Mouse (Mus musculus) G1E-ER4 (cell line): ENCODE results near the gene Capn7. TPM values are rescaled to one million over a fixed set of nuclear protein-coding genes. Genes with fewer than 3 reads are reported as not detected.

ENCODE experiments used
- GATA1 ChIP-seq: IDR thresholded peaks from one replicate; pipeline ENCODE4 v1.8.0; 2012; ENCODE audit warnings: low read length, inconsistent platforms
- polyA plus RNA-seq: library from polyadenylated mRNA; stranded (reverse); fragments of >175 nt; gene quantifications from 2 replicates; pipeline ENCODE4 v1.2.3, GENCODE M21; 2012

Gene Capn7
- polyA plus RNA-seq, 1 experiment, result 11.4 TPM

DNA sequence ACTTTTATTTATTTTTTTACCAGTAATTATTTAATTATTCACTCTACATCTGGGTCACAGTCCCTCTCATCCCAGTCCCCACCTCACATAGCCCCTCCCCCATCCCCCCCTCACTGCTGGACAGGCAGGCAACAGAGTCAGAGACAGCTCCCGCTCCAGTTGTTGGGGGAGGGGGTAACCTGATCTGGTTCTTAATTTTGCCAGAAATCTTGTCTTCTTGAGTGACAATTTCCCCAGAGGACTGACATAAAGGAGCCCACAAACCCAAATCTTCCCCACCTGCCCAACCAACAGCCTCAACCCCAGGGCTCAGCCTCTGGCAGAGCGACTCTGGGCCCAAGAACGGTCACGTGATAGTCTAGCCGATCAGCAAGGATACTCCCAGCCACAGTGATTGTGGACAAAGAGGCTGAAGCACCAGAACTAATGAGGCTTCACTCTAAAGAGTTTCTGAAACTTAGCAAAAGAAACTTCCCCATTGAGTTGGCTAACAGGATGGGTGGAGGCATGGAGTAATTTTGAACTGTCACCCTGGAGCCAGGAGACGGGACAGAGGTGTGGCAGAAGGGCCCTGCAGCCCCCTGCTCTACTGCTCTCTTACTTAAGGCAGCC lies 77.1 kb downstream of the Capn7 start:
- TF ChIP-seq GATA1, result no peak

DNA sequence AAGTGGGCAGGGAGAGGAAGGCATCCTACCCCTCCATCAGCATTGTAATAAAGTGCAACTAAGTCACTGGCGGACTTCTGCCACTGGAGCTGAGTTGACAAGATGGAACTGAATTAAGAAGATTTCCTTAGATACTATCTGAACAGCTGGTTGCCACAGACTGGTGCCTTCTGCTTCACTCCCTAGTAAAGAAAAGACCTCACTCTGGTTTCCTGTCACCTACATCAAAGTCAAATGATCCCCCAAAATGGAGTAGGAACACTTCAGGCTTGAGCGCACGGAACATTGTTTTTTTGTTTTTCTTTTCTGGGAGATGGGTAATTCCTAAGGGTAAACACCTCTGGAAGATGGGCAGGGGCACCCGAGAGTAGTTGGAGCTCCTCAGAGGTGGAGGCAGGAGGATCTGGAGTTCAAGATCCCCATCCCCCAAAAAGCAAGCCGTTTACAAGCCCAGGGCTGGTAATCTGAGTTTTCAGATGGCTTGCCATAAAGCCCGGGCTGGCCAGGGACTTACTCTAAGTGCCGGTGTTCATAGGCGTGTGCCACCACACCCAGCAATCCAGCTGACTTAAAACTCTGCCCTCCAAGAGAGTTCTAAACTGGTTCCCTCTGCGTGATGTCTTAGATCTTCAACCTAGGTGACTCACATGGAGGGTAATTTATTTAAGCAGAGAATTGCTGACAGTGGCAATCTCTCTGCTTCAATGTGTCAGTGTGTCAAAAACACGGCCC lies 78.0 kb downstream of the Capn7 start:
- no peak for TF ChIP-seq GATA1

DNA sequence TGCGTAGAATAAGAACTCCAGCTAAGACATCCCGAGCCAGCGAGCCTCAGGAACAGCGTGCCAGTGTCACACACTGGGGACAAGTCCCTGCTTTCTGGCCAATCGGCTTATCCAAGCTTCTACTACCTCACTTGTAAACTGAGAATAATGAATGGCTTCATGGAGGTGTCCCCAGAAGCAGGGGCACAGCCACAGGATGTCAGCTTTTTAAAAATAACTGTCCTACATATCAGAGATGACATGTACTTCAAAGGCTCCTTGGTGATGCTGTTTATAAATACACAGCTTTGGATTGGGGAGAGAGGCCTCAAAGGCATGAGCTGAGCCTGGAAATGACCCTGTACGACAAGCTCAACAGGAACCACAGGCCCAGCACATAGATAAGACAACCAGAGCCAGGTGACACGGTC lies 78.5 kb downstream of the Capn7 start:
- TF ChIP-seq GATA1, result no peak

DNA sequence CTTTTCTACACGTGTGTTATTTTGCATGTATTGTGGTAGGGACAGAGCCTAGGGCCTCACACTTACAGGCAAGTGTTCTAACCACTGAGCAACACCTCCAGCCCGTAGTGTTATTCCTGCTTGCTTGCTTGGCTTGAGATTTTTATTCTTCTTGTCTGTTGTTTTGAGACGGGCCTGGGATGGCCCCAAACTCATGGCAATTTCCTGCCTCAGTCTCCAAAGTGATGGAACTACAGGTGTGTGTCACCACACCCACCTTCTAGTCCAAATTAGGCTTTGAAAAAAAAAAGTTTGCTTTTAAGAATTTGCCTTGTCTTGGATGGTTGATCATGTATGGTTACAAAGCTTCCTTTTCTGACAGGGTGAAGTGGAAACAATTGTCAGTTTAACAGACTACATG lies 80.0 kb downstream of the Capn7 start:
- no peak for TF ChIP-seq GATA1

DNA sequence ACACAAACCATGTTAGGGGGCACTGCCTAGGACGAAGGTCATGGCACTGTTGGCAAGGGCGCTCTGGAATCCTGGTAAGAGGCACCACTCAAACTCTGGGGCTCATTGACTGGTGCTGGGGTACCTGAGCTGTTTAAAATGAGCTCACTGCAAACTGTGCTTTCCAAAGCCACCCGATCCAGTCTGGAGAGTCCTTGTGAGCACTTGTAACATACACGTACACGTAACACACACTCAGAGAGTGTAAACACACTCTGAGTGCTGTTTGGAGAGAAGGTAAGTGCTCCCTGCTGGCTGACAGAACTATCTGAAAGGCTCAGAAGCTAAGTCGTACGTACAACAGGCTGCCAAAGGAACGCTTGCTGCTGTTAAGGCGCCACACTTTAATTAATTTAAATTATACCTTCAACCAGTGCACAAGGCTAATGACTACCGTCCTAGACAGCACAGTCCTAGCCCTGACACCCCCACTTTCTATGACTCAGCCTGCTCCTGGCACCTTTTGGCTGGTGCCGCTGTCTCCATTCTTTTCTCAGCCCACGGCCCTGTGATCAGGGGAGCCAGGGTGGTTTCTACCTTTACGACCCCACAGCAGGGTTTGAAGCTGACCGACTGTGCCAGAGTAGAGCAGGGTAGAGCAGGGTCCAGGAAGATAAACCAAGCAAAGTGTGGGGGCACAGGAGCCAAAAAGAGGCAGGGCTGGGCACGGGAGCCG lies 80.6 kb downstream of the Capn7 start:
- TF ChIP-seq GATA1, result no peak

DNA sequence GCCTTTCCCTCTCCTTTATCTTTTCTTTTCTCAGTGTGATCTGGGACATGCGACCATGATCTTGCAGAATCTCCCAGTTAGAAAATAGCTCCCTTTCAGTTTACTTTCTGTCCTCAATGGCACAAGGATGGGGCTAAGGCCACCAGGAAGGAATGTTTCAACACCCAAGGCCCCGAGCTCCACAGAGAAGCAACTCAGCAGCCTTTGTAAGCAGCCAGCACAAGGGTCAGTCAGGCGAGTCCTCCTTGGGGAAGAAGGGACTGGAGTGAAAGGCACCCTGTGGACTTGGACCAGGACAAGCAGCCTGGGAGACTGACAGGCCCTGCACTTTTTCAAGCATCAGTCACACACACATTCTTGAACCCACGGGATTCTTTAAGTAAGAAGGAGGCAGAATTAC lies 82.8 kb downstream of the Capn7 start:
- TF ChIP-seq GATA1, result no peak

DNA sequence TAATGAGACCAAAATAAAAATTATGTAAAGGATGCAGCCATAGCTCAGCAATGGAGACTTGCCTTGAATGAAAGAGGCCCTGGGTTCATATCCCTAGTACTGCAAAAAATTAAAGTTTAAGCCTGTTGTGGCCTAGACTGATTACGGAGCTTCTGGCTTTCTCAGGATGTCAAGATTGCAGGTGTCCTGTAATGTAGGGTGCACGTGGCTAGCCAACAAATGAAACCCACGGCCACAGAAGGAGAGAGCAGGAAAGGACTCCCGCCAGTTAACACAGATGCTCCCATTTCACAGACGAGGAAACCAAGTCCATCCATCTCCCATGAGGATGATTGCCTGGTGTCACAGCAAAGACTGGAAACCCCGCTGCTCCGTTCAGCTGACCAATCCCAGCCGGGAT lies 83.7 kb downstream of the Capn7 start:
- TF ChIP-seq GATA1, result no peak

DNA sequence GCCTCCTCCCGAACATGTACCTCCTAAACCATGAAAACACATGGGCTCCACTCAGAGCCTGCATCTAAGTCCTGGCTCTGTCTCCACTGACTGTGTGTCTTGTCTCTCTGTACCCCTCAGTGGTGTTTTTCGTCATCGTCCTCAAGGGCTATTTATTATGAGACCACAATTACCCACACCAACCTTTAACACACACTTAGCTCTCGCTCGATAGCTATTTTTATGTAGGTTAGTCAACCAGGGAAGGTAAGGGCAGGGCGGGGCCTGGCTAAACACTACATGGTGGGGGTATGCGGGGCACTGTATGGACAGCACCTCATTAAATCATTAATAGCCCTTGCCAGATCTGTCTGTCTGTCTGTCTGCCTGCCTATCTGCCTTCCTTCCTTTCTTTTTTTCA lies 84.1 kb downstream of the Capn7 start:
- TF ChIP-seq GATA1, result no peak

DNA sequence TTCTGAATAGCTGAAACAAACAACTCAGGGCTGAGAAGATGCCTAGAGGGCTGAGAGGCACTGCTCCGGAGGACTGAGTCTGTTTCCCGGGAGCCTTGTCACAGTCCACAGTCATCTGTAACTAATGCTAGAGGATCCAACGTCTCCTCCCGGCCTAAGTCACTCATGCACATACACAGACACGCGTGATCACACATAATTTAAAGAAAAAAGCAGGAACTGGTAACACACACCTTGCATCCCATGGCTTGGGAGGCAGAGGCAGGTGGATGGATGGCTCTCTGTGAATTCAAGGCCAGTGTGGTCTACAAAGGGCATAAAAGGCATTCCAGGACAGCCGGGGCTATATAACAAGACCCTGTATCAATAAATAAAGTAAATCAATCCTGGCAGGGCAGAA lies 84.5 kb downstream of the Capn7 start:
- TF ChIP-seq GATA1, result no peak

Other genes starting within 250 kb of the Capn7 start
- gene Smim4, start 207.7 kb upstream of the Capn7 start, polyA plus RNA-seq, result 122 and 131 TPM in 2 replicates
- 240 and 457 TPM in 2 replicates for gene Nt5dc2, start 205.6 kb upstream of the Capn7 start, polyA plus RNA-seq
- not detected in 2 replicates for gene Stab1, start 168.0 kb upstream of the Capn7 start, polyA plus RNA-seq
- gene Tnnc1, start 128.3 kb upstream of the Capn7 start, polyA plus RNA-seq, result 0.12 TPM in 1 of 2 replicates, not detected in the other
- gene Nisch, start 119.7 kb upstream of the Capn7 start, polyA plus RNA-seq, result 166 and 195 TPM in 2 replicates
- gene Sema3g, start 118.8 kb upstream of the Capn7 start, polyA plus RNA-seq, result not detected in 2 replicates
- gene Phf7, start 85.3 kb upstream of the Capn7 start, polyA plus RNA-seq, result 2.5 and 4.5 TPM in 2 replicates
- gene Bap1, start 85.2 kb upstream of the Capn7 start, polyA plus RNA-seq, result 75.3 and 75.5 TPM in 2 replicates
- gene Dnah1, start 12.7 kb upstream of the Capn7 start, polyA plus RNA-seq, result not detected in 2 replicates
- gene Sh3bp5, start 99.4 kb downstream of the Capn7 start, polyA plus RNA-seq, result 0.15 TPM in 2 replicates
- gene Eaf1, start 157.8 kb downstream of the Capn7 start, polyA plus RNA-seq, result 374 and 435 TPM in 2 replicates
- 2.0 and 3.0 TPM in 2 replicates for gene Mettl6, start 158.4 kb downstream of the Capn7 start, polyA plus RNA-seq